Mouse (Mus musculus): Measurements from ENCODE around the gene Fth1.

DNA sequence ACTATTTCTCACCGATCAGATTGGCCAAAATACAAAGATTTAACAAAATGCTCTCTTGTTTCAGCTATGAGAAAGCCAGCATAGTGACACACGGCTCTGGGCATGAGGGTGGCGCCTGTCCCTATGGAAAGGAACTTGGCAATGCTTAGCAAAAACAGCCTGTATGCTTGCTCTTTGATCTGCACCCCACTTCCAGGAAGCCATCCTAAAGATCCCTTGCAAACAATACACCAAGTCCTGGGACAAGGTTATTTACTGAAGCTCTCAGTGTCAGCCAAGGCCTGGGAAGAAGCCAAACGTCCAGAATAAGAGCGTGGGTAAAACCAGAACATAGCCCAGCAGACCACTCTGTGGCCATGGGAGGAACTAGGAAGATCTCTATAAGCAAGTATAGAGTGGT is 19.6 kb upstream of the Fth1 start:
- peak; percentile 87 for TF ChIP-seq EP300 (IDR thresholded peaks at IDR 0.05; ENCODE audit: low read depth)
- no peak for TF ChIP-seq CTCF (IDR thresholded peaks at IDR 0.05; ENCODE audit: low read depth)

Data from liver, postnatal 0 days (tissue).